In genomic region chr5:110839038-110839677, GRCm38 (mm10) we compare ENCODE assay signal across 8 mouse cellular contexts. TPM values are rescaled to one million over a fixed set of nuclear protein-coding genes. Genes with fewer than 3 reads are reported as not detected.
A peak's percentile ranks its signal among the peaks of the same experiment; 100 is the strongest.
DNase-seq lines count a peak whose midpoint lies in the region; ATAC-seq and TF ChIP-seq lines count a peak whose summit lies in the region.

No protein-coding gene starts in this region.

- H3K36me3 ChIP-seq in testis, adult 2 months (ENCODE audit: control insufficient read depth, insufficient read depth, low read length), result no peaks in the 10 kb centered on the region
- H3K36me3 ChIP-seq in limb, embryonic 14.5 days (ENCODE audit: control insufficient read depth, insufficient read depth, low read length), result peaks cover 9% of the 10 kb centered on the region; the same call in 1 of the 2 replicates

- H3K4me3 ChIP-seq in testis, adult 2 months (ENCODE audit: control insufficient read depth, low read depth, low read length), result peak overlapping the region; percentile 80
- peak overlapping the region; percentile 70 for H3K4me3 ChIP-seq in limb, embryonic 14.5 days (replicated peaks; ENCODE audit: low read length)
- H3K4me3 ChIP-seq in olfactory bulb, adult 2 months (ENCODE audit: insufficient read depth, low read depth, low read length), result peak overlapping the region; percentile 93

- TF ChIP-seq POLR2A in testis, adult 2 months (IDR thresholded peaks at IDR 0.05; ENCODE audit: control insufficient read depth, low read depth, low read length), result no peak
- no peak for TF ChIP-seq POLR2A in limb, embryonic 14.5 days (IDR thresholded peaks at IDR 0.05; ENCODE audit: borderline replicate concordance, extremely low read depth, insufficient read depth, insufficient read length)
- TF ChIP-seq POLR2A in olfactory bulb, adult 2 months (IDR thresholded peaks at IDR 0.05; ENCODE audit: insufficient read depth, low read depth, low read length), result no peak

- DNase-seq in testis, postnatal 14 days (ENCODE audit: low spot score), result no peak
- DNase-seq in limb, embryonic 14.5 days (ENCODE audit: low spot score), result no peak
- DNase-seq in thymus, postnatal 0 days (ENCODE audit: low spot score), result no peak
- DNase-seq in adrenal gland, adult 2 months, result no peak

- peak; percentile 43 for ATAC-seq in erythroblast, adult 5-6 weeks (replicated peaks; ENCODE audit: low FRiP score, poor library complexity, severe bottlenecking)
- peak; percentile 47; the same call in 1 of the 2 replicates for ATAC-seq in limb, embryonic 14.5 days (ENCODE audit: low FRiP score, low read depth)
- no peak for ATAC-seq in granulocyte monocyte progenitor cell, adult 5-6 weeks (replicated peaks; ENCODE audit: poor library complexity, severe bottlenecking)

- H3K9me3 ChIP-seq in limb, embryonic 14.5 days (ENCODE audit: control insufficient read depth, low read length), result no peaks in the 10 kb centered on the region

- no peak for TF ChIP-seq CTCF in testis, adult 2 months (IDR thresholded peaks at IDR 0.05; ENCODE audit: control insufficient read depth, insufficient read depth, insufficient replicate concordance, low read depth, low read length)
- no peak for TF ChIP-seq CTCF in olfactory bulb, adult 2 months (IDR thresholded peaks at IDR 0.05; ENCODE audit: insufficient read depth, low read depth, low read length)

- 4% methylated on average over 28 of the region's 28 CpGs for WGBS in limb, embryonic 14.5 days
- WGBS in olfactory bulb, adult 2 months, result 9% methylated on average over 28 of the region's 28 CpGs

- peak overlapping the region; percentile 63 for H3K9ac ChIP-seq in limb, embryonic 14.5 days (ENCODE audit: low read depth, low read length, severe bottlenecking)

- H3K27me3 ChIP-seq in testis, adult 2 months (ENCODE audit: control insufficient read depth, insufficient read depth, low read length), result no peaks in the 10 kb centered on the region
- H3K27me3 ChIP-seq in limb, embryonic 14.5 days (ENCODE audit: control insufficient read depth, insufficient read depth, low read length), result no peaks in the 10 kb centered on the region

- peak overlapping the region; percentile 33 for H3K27ac ChIP-seq in testis, adult 2 months (ENCODE audit: control insufficient read depth, insufficient read depth, low read depth, low read length)
- peak overlapping the region; percentile 65 for H3K27ac ChIP-seq in limb, embryonic 14.5 days (replicated peaks; ENCODE audit: low read depth, low read length)
- peak overlapping the region; percentile 77 for H3K27ac ChIP-seq in olfactory bulb, adult 2 months (ENCODE audit: insufficient read depth, low read depth, low read length)

- peak overlapping the region; percentile 67 for H3K4me2 ChIP-seq in limb, embryonic 14.5 days (replicated peaks; ENCODE audit: low read depth, low read length, severe bottlenecking)

- peaks cover 7% of the 10 kb centered on the region; the same call in 1 of the 2 replicates for H3K4me1 ChIP-seq in testis, adult 2 months (ENCODE audit: control insufficient read depth, insufficient read depth, low read length)
- peaks cover 7% of the 10 kb centered on the region; the same call in 1 of the 2 replicates for H3K4me1 ChIP-seq in limb, embryonic 14.5 days (ENCODE audit: control insufficient read depth, insufficient read depth, low read length)
- H3K4me1 ChIP-seq in olfactory bulb, adult 2 months (ENCODE audit: control insufficient read depth, insufficient read depth, low read length), result peaks cover 2% of the 10 kb centered on the region; the same call in 1 of the 2 replicates

RNA-seq across cellular contexts. Expression of gene Hscb, which starts 0.4 kb away (rescaled TPM):
- polyA plus RNA-seq in testis, adult 2 months (2012; rRNA removed), result 15.8 and 16.3 TPM in 2 replicates
- 121 and 159 TPM in 2 replicates for total RNA-seq in erythroblast, adult 5-6 weeks (2015; ENCODE audit: low replicate concordance)
- 133 and 153 TPM in 2 replicates for total RNA-seq in erythroblast, adult 5-6 weeks (2017; ENCODE audit: low replicate concordance)
- polyA plus RNA-seq in limb, embryonic 14.5 days (2012; rRNA removed), result 19.2 and 19.3 TPM in 2 replicates
- polyA plus RNA-seq in limb, embryonic 14.5 days (2014; fragmentation: Nextera tagmentation; extraction: Ambion mirVana), result 19.4 and 23.9 TPM in 2 replicates
- not detected in 2 replicates for polyA plus RNA-seq in olfactory bulb, adult 2 months (2012; ENCODE audit: insufficient read depth, insufficient read length, low replicate concordance, missing spikeins)
- 68.2 and 80.1 TPM in 2 replicates for total RNA-seq in granulocyte monocyte progenitor cell, adult 5-6 weeks (2014; fragmentation: Nextera tagmentation)
- 63.6 and 77.4 TPM in 2 replicates for total RNA-seq in granulocyte monocyte progenitor cell, adult 5-6 weeks (2017)
- 43.2 and 48.3 TPM in 2 replicates for polyA plus RNA-seq in thymus, postnatal 0 days (2015; fragmentation: Nextera tagmentation; extraction: Ambion mirVana)
- 10 to 100 TPM; 14.4 to 17.3 TPM for total RNA-seq in adrenal gland, adult 2 months (2021)
- polyA plus RNA-seq in adrenal gland, adult 2 months (2012; rRNA removed), result 9.9 and 10.8 TPM in 2 replicates

RNA-seq across cellular contexts. Expression of gene Chek2, which starts 0.6 kb away (rescaled TPM):
- 1.5 and 1.7 TPM in 2 replicates for polyA plus RNA-seq in testis, adult 2 months (2012; rRNA removed)
- 70.4 and 71.9 TPM in 2 replicates for total RNA-seq in erythroblast, adult 5-6 weeks (2015; ENCODE audit: low replicate concordance)
- 86.9 and 122 TPM in 2 replicates for total RNA-seq in erythroblast, adult 5-6 weeks (2017; ENCODE audit: low replicate concordance)
- polyA plus RNA-seq in limb, embryonic 14.5 days (2012; rRNA removed), result 15.2 and 18.1 TPM in 2 replicates
- polyA plus RNA-seq in limb, embryonic 14.5 days (2014; fragmentation: Nextera tagmentation; extraction: Ambion mirVana), result 15.5 and 16.2 TPM in 2 replicates
- not detected in 2 replicates for polyA plus RNA-seq in olfactory bulb, adult 2 months (2012; ENCODE audit: insufficient read depth, insufficient read length, low replicate concordance, missing spikeins)
- 29.3 and 32.6 TPM in 2 replicates for total RNA-seq in granulocyte monocyte progenitor cell, adult 5-6 weeks (2014; fragmentation: Nextera tagmentation)
- 22.6 and 39.0 TPM in 2 replicates for total RNA-seq in granulocyte monocyte progenitor cell, adult 5-6 weeks (2017)
- 16.1 and 19.6 TPM in 2 replicates for polyA plus RNA-seq in thymus, postnatal 0 days (2015; fragmentation: Nextera tagmentation; extraction: Ambion mirVana)
- total RNA-seq in adrenal gland, adult 2 months (2021), result 1 to 10 TPM; 3.4 to 3.6 TPM
- 2.6 and 3.7 TPM in 2 replicates for polyA plus RNA-seq in adrenal gland, adult 2 months (2012; rRNA removed)

RNA-seq across cellular contexts. Expression of gene Ulk1, which starts 29.3 kb away (rescaled TPM):
- 15.4 and 16.1 TPM in 2 replicates for polyA plus RNA-seq in testis, adult 2 months (2012; rRNA removed)
- 282 and 363 TPM in 2 replicates for total RNA-seq in erythroblast, adult 5-6 weeks (2015; ENCODE audit: low replicate concordance)
- total RNA-seq in erythroblast, adult 5-6 weeks (2017; ENCODE audit: low replicate concordance), result 327 and 394 TPM in 2 replicates
- 62.6 and 85.6 TPM in 2 replicates for polyA plus RNA-seq in limb, embryonic 14.5 days (2012; rRNA removed)
- polyA plus RNA-seq in limb, embryonic 14.5 days (2014; fragmentation: Nextera tagmentation; extraction: Ambion mirVana), result 28.1 and 36.9 TPM in 2 replicates
- polyA plus RNA-seq in olfactory bulb, adult 2 months (2012; ENCODE audit: insufficient read depth, insufficient read length, low replicate concordance, missing spikeins), result not detected in 2 replicates
- total RNA-seq in granulocyte monocyte progenitor cell, adult 5-6 weeks (2014; fragmentation: Nextera tagmentation), result 17.2 and 27.2 TPM in 2 replicates
- total RNA-seq in granulocyte monocyte progenitor cell, adult 5-6 weeks (2017), result 1.4 and 2.6 TPM in 2 replicates
- polyA plus RNA-seq in thymus, postnatal 0 days (2015; fragmentation: Nextera tagmentation; extraction: Ambion mirVana), result 9.7 and 12.3 TPM in 2 replicates
- 10 to 100 TPM; 38.1 to 49.7 TPM for total RNA-seq in adrenal gland, adult 2 months (2021)
- 71.4 and 95.4 TPM in 2 replicates for polyA plus RNA-seq in adrenal gland, adult 2 months (2012; rRNA removed)

RNA-seq across cellular contexts. Expression of gene Ttc28, which starts 40.4 kb away (rescaled TPM):
- 4.6 and 4.7 TPM in 2 replicates for polyA plus RNA-seq in testis, adult 2 months (2012; rRNA removed)
- 0.63 and 2.5 TPM in 2 replicates for total RNA-seq in erythroblast, adult 5-6 weeks (2015; ENCODE audit: low replicate concordance)
- 0.51 and 1.5 TPM in 2 replicates for total RNA-seq in erythroblast, adult 5-6 weeks (2017; ENCODE audit: low replicate concordance)
- polyA plus RNA-seq in limb, embryonic 14.5 days (2012; rRNA removed), result 16.3 and 19.7 TPM in 2 replicates
- 19.9 and 25.9 TPM in 2 replicates for polyA plus RNA-seq in limb, embryonic 14.5 days (2014; fragmentation: Nextera tagmentation; extraction: Ambion mirVana)
- not detected in 2 replicates for polyA plus RNA-seq in olfactory bulb, adult 2 months (2012; ENCODE audit: insufficient read depth, insufficient read length, low replicate concordance, missing spikeins)
- 1.0 and 6.2 TPM in 2 replicates for total RNA-seq in granulocyte monocyte progenitor cell, adult 5-6 weeks (2014; fragmentation: Nextera tagmentation)
- total RNA-seq in granulocyte monocyte progenitor cell, adult 5-6 weeks (2017), result 0.41 and 0.90 TPM in 2 replicates
- polyA plus RNA-seq in thymus, postnatal 0 days (2015; fragmentation: Nextera tagmentation; extraction: Ambion mirVana), result 1.7 and 2.3 TPM in 2 replicates
- 10 to 100 TPM; 17.2 to 21.1 TPM for total RNA-seq in adrenal gland, adult 2 months (2021)
- 14.1 and 17.0 TPM in 2 replicates for polyA plus RNA-seq in adrenal gland, adult 2 months (2012; rRNA removed)

RNA-seq across cellular contexts. Expression of gene Pus1, which starts 58.7 kb away (rescaled TPM):
- 5.2 and 5.6 TPM in 2 replicates for polyA plus RNA-seq in testis, adult 2 months (2012; rRNA removed)
- total RNA-seq in erythroblast, adult 5-6 weeks (2015; ENCODE audit: low replicate concordance), result 2.1 and 6.7 TPM in 2 replicates
- total RNA-seq in erythroblast, adult 5-6 weeks (2017; ENCODE audit: low replicate concordance), result 5.6 and 12.4 TPM in 2 replicates
- 29.4 and 30.6 TPM in 2 replicates for polyA plus RNA-seq in limb, embryonic 14.5 days (2012; rRNA removed)
- 20.0 and 20.9 TPM in 2 replicates for polyA plus RNA-seq in limb, embryonic 14.5 days (2014; fragmentation: Nextera tagmentation; extraction: Ambion mirVana)
- polyA plus RNA-seq in olfactory bulb, adult 2 months (2012; ENCODE audit: insufficient read depth, insufficient read length, low replicate concordance, missing spikeins), result not detected in 2 replicates
- 41.6 and 45.0 TPM in 2 replicates for total RNA-seq in granulocyte monocyte progenitor cell, adult 5-6 weeks (2014; fragmentation: Nextera tagmentation)
- 77.9 and 80.0 TPM in 2 replicates for total RNA-seq in granulocyte monocyte progenitor cell, adult 5-6 weeks (2017)
- polyA plus RNA-seq in thymus, postnatal 0 days (2015; fragmentation: Nextera tagmentation; extraction: Ambion mirVana), result 34.6 and 37.8 TPM in 2 replicates
- total RNA-seq in adrenal gland, adult 2 months (2021), result 10 to 100 TPM; 37.0 to 54.3 TPM
- polyA plus RNA-seq in adrenal gland, adult 2 months (2012; rRNA removed), result 23.1 and 29.4 TPM in 2 replicates

Comparison
In these comparisons a context has a peak if more than half of its experiments do, and no peak if none do; other contexts are left out.
1. RNA of gene Hscb, which starts 0.4 kb away (polyA plus RNA-seq): 43.2 to 48.3 TPM in thymus, postnatal 0 days, 19.2 to 23.9 TPM in limb, embryonic 14.5 days, 15.8 to 16.3 TPM in testis, adult 2 months and 9.9 to 10.8 TPM in adrenal gland, adult 2 months; not detected in olfactory bulb, adult 2 months; every median in the first group is over 10 times any median in the second.
2. Peak in every context shown above with its lines, with median percentiles within 50 percentile points of each other: H3K27ac ChIP-seq and H3K4me3 ChIP-seq.